Mouse (Mus musculus) embryonic facial prominence, embryonic 11.5 days (tissue): ENCODE data around the gene Ascc1. TPM values are rescaled to one million over a fixed set of nuclear protein-coding genes. Genes with fewer than 3 reads are reported as not detected.
"Not testable (repeated sequence)": the region's sequence is repeated elsewhere in the genome, so short reads cannot be mapped to it uniquely, and the experiment has no call there.

Experiments
- ATAC-seq: fragments of 200-750 bp; cut with Nextera tagmentation; replicated peaks from 2 replicates; pipeline ENCODE4 v1.8.0; 2017; ENCODE audit warnings: low read depth; ENCODE audit not compliant: insufficient number of reproducible peaks, low FRiP score, low TSS enrichment
- DNase-seq: peaks from one replicate; pipeline ENCODE4 v3.0.0-alpha.2; 2015; ENCODE audit warnings: low spot score
- H3K27ac ChIP-seq: fragments of 300-500 bp; sonication (generic); replicated peaks from 2 replicates; pipeline ENCODE4 v1.5.1; 2014; ENCODE audit warnings: mild to moderate bottlenecking, low read depth, low read length, control low read depth
- H3K27me3 ChIP-seq: fragments of 300-500 bp; sonication (generic); 2 replicates; pipeline ENCODE4 v1.6.1; 2014; ENCODE audit warnings: mild to moderate bottlenecking, low read length, moderate library complexity, mixed read lengths; ENCODE audit not compliant: control insufficient read depth, insufficient read depth
- H3K36me3 ChIP-seq: fragments of 300-500 bp; sonication (generic); replicated peaks from 2 replicates; pipeline ENCODE4 v1.6.1; 2014; ENCODE audit warnings: low read depth, mild to moderate bottlenecking, low read length, moderate library complexity, mixed read lengths; ENCODE audit not compliant: control insufficient read depth, insufficient read depth
- H3K4me1 ChIP-seq: fragments of 300-500 bp; sonication (generic); 2 replicates; pipeline ENCODE4 v1.6.1; 2014; ENCODE audit warnings: low read length, mixed read lengths; ENCODE audit not compliant: control insufficient read depth, insufficient read depth
- H3K4me2 ChIP-seq: fragments of 300-500 bp; sonication (generic); 2 replicates; pipeline ENCODE4 v1.6.1; 2014; ENCODE audit warnings: low read depth, mild to moderate bottlenecking, control low read depth, low read length, moderate library complexity
- H3K4me3 ChIP-seq: fragments of 300-500 bp; sonication (generic); 2 replicates; pipeline ENCODE4 v1.5.1; 2014; ENCODE audit warnings: low read depth, low read length, control low read depth
- H3K9ac ChIP-seq: fragments of 300-500 bp; sonication (generic); replicated peaks from 2 replicates; pipeline ENCODE4 v1.6.1; 2014; ENCODE audit warnings: mild to moderate bottlenecking, control low read depth, low read length
- H3K9me3 ChIP-seq: fragments of 300-500 bp; sonication (generic); replicated peaks from 2 replicates; pipeline ENCODE4 v1.6.1; 2016; ENCODE audit warnings: mild to moderate bottlenecking, low read length, inconsistent platforms, mixed read lengths; ENCODE audit not compliant: control insufficient read depth
- WGBS: fragments of 180-500 bp; shearing (Covaris S2); extraction: QIAGEN DNeasy Blood & Tissue Kit; methylation state at CpG from one replicate; pipeline ENCODE4 v1.1.7; 2014; 5-methylcytosine and 5-hydroxymethylcytosine counted together
- polyA plus RNA-seq: library from polyadenylated mRNA; unstranded; fragments of >200 nt; fragmentation: Nextera tagmentation; extraction: Ambion mirVana; gene quantifications from 2 replicates; pipeline ENCODE4 v1.2.1, GENCODE M21; 2014

Gene Ascc1
- polyA plus RNA-seq, 1 experiment from 2014 or later, result 48.7 TPM

GRCm38 (mm10) chr10:59991262-59991880 is 11.2 kb upstream of the Ascc1 start:
- Histone ChIP-seq H3K4me3 (no peak overlapping the region), H3K27ac (no peak overlapping the region), H3K4me1 (no peaks in the 10 kb centered on the region), H3K4me2 (no peak overlapping the region), H3K36me3 (peaks cover 16% of the 10 kb centered on the region), H3K9ac (no peak overlapping the region), H3K27me3 (no peaks in the 10 kb centered on the region; the same call in 1 of the 2 replicates), H3K9me3 (no peaks in the 10 kb centered on the region)
- WGBS, result 87% methylated on average over 9 of the region's 9 CpGs
- DNase-seq (no peak), ATAC-seq (no peak)

- Histone ChIP-seq H3K36me3 (peaks cover 16% of the 10 kb centered on the region), H3K4me3 (no peak overlapping the region), H3K27ac (no peak overlapping the region), H3K4me2 (no peak overlapping the region), H3K4me1 (no peaks in the 10 kb centered on the region), H3K27me3 (no peaks in the 10 kb centered on the region; the same call in 1 of the 2 replicates), H3K9me3 (no peaks in the 10 kb centered on the region), H3K9ac (no peak overlapping the region)
- ATAC-seq (no peak), DNase-seq (no peak)
- WGBS, result 89% methylated on average over 8 of the region's 8 CpGs
Observed at GRCm38 (mm10) chr10:59992024-59992423, 10.6 kb upstream of the Ascc1 start.

- not testable (repeated sequence) for H3K4me1 ChIP-seq, H3K4me3 ChIP-seq, H3K27ac ChIP-seq, DNase-seq, H3K9ac ChIP-seq, H3K9me3 ChIP-seq, H3K27me3 ChIP-seq, H3K4me2 ChIP-seq, ATAC-seq
- WGBS, result 95% methylated on average over 2 of the region's 3 CpGs
- H3K36me3 ChIP-seq, result peaks cover 10% of the 10 kb centered on the region
Observed at GRCm38 (mm10) chr10:59993813-59994212, 8.8 kb upstream of the Ascc1 start.

- no peak for ATAC-seq
- H3K36me3 ChIP-seq, result peaks cover 7% of the 10 kb centered on the region; the same call in 1 of the 2 replicates
Observed at GRCm38 (mm10) chr10:59995889-59996288, 6.7 kb upstream of the Ascc1 start.

GRCm38 (mm10) chr10:59997591-59997990 is 5.0 kb upstream of the Ascc1 start:
- WGBS, result 22% methylated on average over 7 of the region's 7 CpGs
- no peaks in the 10 kb centered on the region for H3K4me1 ChIP-seq
- H3K4me2 ChIP-seq, result no peak overlapping the region
- no peak for ATAC-seq
- no peak overlapping the region for H3K27ac ChIP-seq
- no peak overlapping the region for H3K9ac ChIP-seq
- peaks cover 7% of the 10 kb centered on the region; the same call in 1 of the 2 replicates for H3K36me3 ChIP-seq
- no peak overlapping the region for H3K4me3 ChIP-seq
- no peaks in the 10 kb centered on the region for H3K27me3 ChIP-seq
- no peaks in the 10 kb centered on the region for H3K9me3 ChIP-seq
- DNase-seq, result peak; percentile 81

More at GRCm38 (mm10) chr10:59995889-59996288, 6.7 kb upstream of the Ascc1 start:
- Histone ChIP-seq H3K27ac (no peak overlapping the region), H3K4me2 (no peak overlapping the region), H3K27me3 (no peaks in the 10 kb centered on the region), H3K9me3 (no peaks in the 10 kb centered on the region), H3K4me3 (no peak overlapping the region), H3K4me1 (no peaks in the 10 kb centered on the region), H3K9ac (no peak overlapping the region)
- 92% methylated on average over 6 of the region's 6 CpGs for WGBS
- DNase-seq, result no peak

- no peak for DNase-seq
- no peaks in the 10 kb centered on the region for H3K27me3 ChIP-seq
- H3K4me1 ChIP-seq, result no peaks in the 10 kb centered on the region
- no peak overlapping the region for H3K27ac ChIP-seq
- H3K4me3 ChIP-seq, result no peak overlapping the region
- no peak overlapping the region for H3K9ac ChIP-seq
- WGBS, result 83% methylated on average over 3 of the region's 3 CpGs
- H3K4me2 ChIP-seq, result no peak overlapping the region
- ATAC-seq, result no peak
- H3K9me3 ChIP-seq, result no peaks in the 10 kb centered on the region
- H3K36me3 ChIP-seq, result peaks cover 7% of the 10 kb centered on the region; the same call in 1 of the 2 replicates
Observed at GRCm38 (mm10) chr10:59999057-59999456, 3.5 kb upstream of the Ascc1 start.

GRCm38 (mm10) chr10:60001663-60002062 is 942 bp upstream of the Ascc1 start:
- H3K4me3 ChIP-seq, result peak overlapping the region; percentile 54; the same call in 1 of the 2 replicates
- ATAC-seq, H3K4me1 ChIP-seq, H3K9me3 ChIP-seq, DNase-seq, H3K27me3 ChIP-seq, H3K27ac ChIP-seq, H3K36me3 ChIP-seq, H3K9ac ChIP-seq: not testable (repeated sequence)
- 82% methylated on average over 8 of the region's 8 CpGs for WGBS
- H3K4me2 ChIP-seq, result peak overlapping the region; percentile 72

- Histone ChIP-seq H3K9ac (peak overlapping the region; percentile 79), H3K9me3 (no peaks in the 10 kb centered on the region), H3K36me3 (no peaks in the 10 kb centered on the region), H3K27ac (peak overlapping the region; percentile 97; the same call in 1 of the 2 replicates), H3K4me3 (peak overlapping the region; percentile 54), H3K27me3 (no peaks in the 10 kb centered on the region), H3K4me2 (peak overlapping the region; percentile 72), H3K4me1 (no peaks in the 10 kb centered on the region)
- DNase-seq (no peak), ATAC-seq (no peak)
- WGBS, result 6% methylated on average over 12 of the region's 12 CpGs
Observed at GRCm38 (mm10) chr10:60002203-60002602, 402 bp upstream of the Ascc1 start.
